Mouse (Mus musculus): ENCODE results near the gene Tspan14. TPM values are rescaled to one million over a fixed set of nuclear protein-coding genes. Genes with fewer than 3 reads are reported as not detected.

Tspan14 gene
- 12.4 TPM for polyA plus RNA-seq (2014; fragmentation: Illumina TruSeq; extraction: RNeasy Lipid Tissue Mini Kit (QIAGEN cat#74804); ENCODE audit: low read depth, low replicate concordance)

GRCm38 (mm10) chr14:40966392-40966861 lies at the start of gene Tspan14:
Gene Tspan14 (minus strand): TSS chr14:40966807.

GRCm38 (mm10) chr14:41013630-41014613 lies 47.3 kb upstream of the Tspan14 start, which contains the start of gene Fam213a:
Gene Fam213a (minus strand): TSS chr14:41013788.

GRCm38 (mm10) chr14:40893196-40893595 lies 73.4 kb downstream of the Tspan14 start, which contains the start of gene Sh2d4b:
Gene Sh2d4b (minus strand): TSS chr14:40893266.

Other genes with a start within 250 kb of the Tspan14 start
- gene Sh2d4b, start 73.5 kb downstream of the Tspan14 start, polyA plus RNA-seq (2014; fragmentation: Illumina TruSeq; extraction: RNeasy Lipid Tissue Mini Kit (QIAGEN cat#74804); ENCODE audit: low read depth, low replicate concordance), result 0.13 TPM
- gene Fam213a, start 47.0 kb upstream of the Tspan14 start, polyA plus RNA-seq (2014; fragmentation: Illumina TruSeq; extraction: RNeasy Lipid Tissue Mini Kit (QIAGEN cat#74804); ENCODE audit: low read depth, low replicate concordance), result 38.9 TPM
- not detected for gene Dydc2, start 102.4 kb upstream of the Tspan14 start, polyA plus RNA-seq (2014; fragmentation: Illumina TruSeq; extraction: RNeasy Lipid Tissue Mini Kit (QIAGEN cat#74804); ENCODE audit: low read depth, low replicate concordance)
- gene Dydc1, start 106.1 kb upstream of the Tspan14 start, polyA plus RNA-seq (2014; fragmentation: Illumina TruSeq; extraction: RNeasy Lipid Tissue Mini Kit (QIAGEN cat#74804); ENCODE audit: low read depth, low replicate concordance), result not detected
- 0.65 TPM for gene Mat1a, start 138.2 kb upstream of the Tspan14 start, polyA plus RNA-seq (2014; fragmentation: Illumina TruSeq; extraction: RNeasy Lipid Tissue Mini Kit (QIAGEN cat#74804); ENCODE audit: low read depth, low replicate concordance)
- not detected for gene Sftpa1, start 165.0 kb upstream of the Tspan14 start, polyA plus RNA-seq (2014; fragmentation: Illumina TruSeq; extraction: RNeasy Lipid Tissue Mini Kit (QIAGEN cat#74804); ENCODE audit: low read depth, low replicate concordance)
- gene Mbl1, start 184.7 kb upstream of the Tspan14 start, polyA plus RNA-seq (2014; fragmentation: Illumina TruSeq; extraction: RNeasy Lipid Tissue Mini Kit (QIAGEN cat#74804); ENCODE audit: low read depth, low replicate concordance), result 0.29 TPM
- not detected for gene Sftpd, start 218.3 kb upstream of the Tspan14 start, polyA plus RNA-seq (2014; fragmentation: Illumina TruSeq; extraction: RNeasy Lipid Tissue Mini Kit (QIAGEN cat#74804); ENCODE audit: low read depth, low replicate concordance)

Data from heart, adult 10 weeks (tissue).